Mouse (Mus musculus) stomach, embryonic 14.5 days (tissue): ENCODE results near the gene Olfr1218. TPM values are rescaled to one million over a fixed set of nuclear protein-coding genes. Genes with fewer than 3 reads are reported as not detected.
"Not testable (repeated sequence)": the region's sequence is repeated elsewhere in the genome, so short reads cannot be mapped to it uniquely, and the experiment has no call there.

ENCODE experiments used
- ATAC-seq: fragments of 200-750 bp; cut with Nextera tagmentation; 2 replicates; pipeline ENCODE4 v1.8.0; 2017; ENCODE audit warnings: low read depth, moderate TSS enrichment; ENCODE audit not compliant: insufficient number of reproducible peaks, insufficient read depth, low FRiP score
- H3K27ac ChIP-seq: fragments of 300-500 bp; sonication (generic); 2 replicates; pipeline ENCODE4 v1.5.1; 2014; ENCODE audit warnings: mild to moderate bottlenecking, low read length, moderate library complexity, mixed read lengths
- H3K27me3 ChIP-seq: fragments of 300-500 bp; sonication (generic); 2 replicates; pipeline ENCODE4 v1.6.1; 2014; ENCODE audit warnings: low read length, control low read depth, mixed read lengths; ENCODE audit not compliant: control insufficient read depth, insufficient read depth
- H3K36me3 ChIP-seq: fragments of 300-500 bp; sonication (generic); 2 replicates; pipeline ENCODE4 v1.6.1; 2014; ENCODE audit warnings: mild to moderate bottlenecking, control low read depth, low read length, moderate library complexity, mixed read lengths; ENCODE audit not compliant: control insufficient read depth, insufficient read depth
- H3K4me1 ChIP-seq: fragments of 300-500 bp; sonication (generic); 2 replicates; pipeline ENCODE4 v1.6.1; 2014; ENCODE audit warnings: low read length, control low read depth, mixed read lengths; ENCODE audit not compliant: control insufficient read depth, insufficient read depth
- H3K4me2 ChIP-seq: fragments of 300-500 bp; sonication (generic); replicated peaks from 2 replicates; pipeline ENCODE4 v1.6.1; 2014; ENCODE audit warnings: low read depth, low read length, control low read depth
- H3K4me3 ChIP-seq: fragments of 300-500 bp; sonication (generic); 2 replicates; pipeline ENCODE4 v1.5.1; 2014; ENCODE audit warnings: low read depth, low read length, control low read depth
- H3K9ac ChIP-seq: fragments of 300-500 bp; sonication (generic); replicated peaks from 2 replicates; pipeline ENCODE4 v1.6.1; 2014; ENCODE audit warnings: low read depth, mild to moderate bottlenecking, control low read depth, low read length, moderate library complexity, mixed read lengths
- H3K9me3 ChIP-seq: fragments of 300-500 bp; sonication (generic); 2 replicates; pipeline ENCODE4 v1.6.1; 2016; ENCODE audit warnings: low read depth, low read length, control low read depth; ENCODE audit not compliant: control insufficient read depth
- WGBS: fragments of 180-500 bp; shearing (Covaris S2); extraction: QIAGEN DNeasy Blood & Tissue Kit; methylation state at CpG from one replicate; pipeline ENCODE4 v1.1.7; 2014; 5-methylcytosine and 5-hydroxymethylcytosine counted together
- polyA plus RNA-seq: library from polyadenylated mRNA; unstranded; fragments of >200 nt; fragmentation: Nextera tagmentation; extraction: Ambion mirVana; gene quantifications from 2 replicates; pipeline ENCODE4 v1.2.1, GENCODE M21; 2014

The Olfr1218 gene
- polyA plus RNA-seq, result not detected in 2 replicates

DNA sequence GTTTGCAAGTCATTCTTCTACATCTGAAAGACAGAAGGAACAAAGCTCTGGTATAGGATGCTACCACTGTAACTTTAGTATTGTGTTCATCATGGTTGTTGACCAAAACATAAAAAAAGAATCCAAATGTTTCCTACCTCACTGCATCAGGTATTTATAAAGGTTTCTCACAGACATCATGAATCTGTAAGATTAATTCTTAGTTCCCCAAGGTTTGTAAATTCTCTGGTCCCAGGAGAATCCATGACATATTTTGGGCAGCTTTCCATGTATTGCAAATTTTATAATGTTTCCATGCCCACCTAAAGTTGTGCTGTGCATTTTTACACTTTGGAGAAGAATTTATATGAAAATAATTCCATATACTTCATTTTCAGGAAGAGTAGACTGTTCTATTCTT lies at the start of gene Olfr1218:
Gene Olfr1218, minus strand, starts transcription at position 101 of the 400 bp plus-strand sequence.
- no peak for ATAC-seq

DNA sequence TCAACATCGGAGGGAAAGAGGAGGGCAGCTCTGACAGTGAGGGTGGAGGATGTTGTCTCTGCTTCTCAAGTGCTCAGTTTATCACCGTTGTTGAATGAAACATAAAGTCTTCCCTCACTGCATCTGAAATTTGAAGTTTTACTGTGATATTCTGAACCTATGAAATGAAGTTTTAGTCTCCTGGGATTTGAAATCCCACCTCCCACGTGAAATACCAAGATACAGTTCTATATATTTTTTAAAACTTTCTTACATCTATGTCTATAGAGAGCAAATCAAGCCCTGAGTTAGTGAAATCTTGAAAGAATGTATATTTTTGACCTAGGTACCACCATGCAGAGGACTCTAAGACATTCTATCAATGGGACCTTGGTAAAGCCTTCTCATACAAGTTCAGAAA lies 45.7 kb upstream of the Olfr1218 start, which contains the start of gene Olfr1220:
Gene Olfr1220, minus strand, starts transcription at position 101 of the 400 bp plus-strand sequence.
- no peak for ATAC-seq
- Histone ChIP-seq H3K4me2 (no peak within 1 kb of the TSS), H3K9me3 (no peaks in the 10 kb centered on the region), H3K9ac (no peak within 1 kb of the TSS), H3K4me1 (no peaks in the 10 kb centered on the region), H3K27ac (no peak within 1 kb of the TSS), H3K36me3 (no peaks in the 10 kb centered on the region), H3K4me3 (no peak within 1 kb of the TSS), H3K27me3 (no peaks in the 10 kb centered on the region)
- WGBS, result 75% methylated on average over 3 of the region's 3 CpGs

More for the DNA sequence above, at the start of gene Olfr1218:
- no peak within 1 kb of the TSS for H3K9ac ChIP-seq
- H3K4me3 ChIP-seq, result no peak within 1 kb of the TSS
- H3K9me3 ChIP-seq, result no peaks in the 10 kb centered on the region
- H3K27ac ChIP-seq, result no peak within 1 kb of the TSS
- H3K4me1 ChIP-seq, result no peaks in the 10 kb centered on the region
- no peaks in the 10 kb centered on the region for H3K27me3 ChIP-seq
- H3K4me2 ChIP-seq, result no peak within 1 kb of the TSS
- no peaks in the 10 kb centered on the region for H3K36me3 ChIP-seq

DNA sequence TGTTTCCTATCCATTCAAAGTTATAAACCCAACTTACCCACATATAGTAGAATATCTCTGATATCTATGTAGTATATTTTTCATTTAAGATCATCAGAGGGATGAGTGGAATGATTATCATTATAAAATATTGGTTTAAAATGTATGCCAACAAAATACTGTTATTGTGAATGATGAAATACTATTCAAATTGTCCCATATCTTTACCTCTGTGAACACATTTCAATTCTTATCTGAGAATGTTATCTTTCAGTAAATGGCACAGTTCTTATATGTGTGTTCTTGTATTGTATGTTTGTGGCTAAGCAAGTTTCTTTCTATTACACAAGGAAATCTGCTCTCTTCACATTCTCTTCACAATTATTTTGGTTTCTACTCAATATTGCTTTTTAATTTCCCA lies 44.7 kb upstream of the Olfr1218 start:
- Histone ChIP-seq H3K4me2 (no peak overlapping the region), H3K9ac (no peak overlapping the region), H3K9me3 (no peaks in the 10 kb centered on the region), H3K27ac (no peak overlapping the region), H3K27me3 (no peaks in the 10 kb centered on the region), H3K4me1 (no peaks in the 10 kb centered on the region), H3K36me3 (no peaks in the 10 kb centered on the region), H3K4me3 (no peak overlapping the region)
- ATAC-seq, result no peak

DNA sequence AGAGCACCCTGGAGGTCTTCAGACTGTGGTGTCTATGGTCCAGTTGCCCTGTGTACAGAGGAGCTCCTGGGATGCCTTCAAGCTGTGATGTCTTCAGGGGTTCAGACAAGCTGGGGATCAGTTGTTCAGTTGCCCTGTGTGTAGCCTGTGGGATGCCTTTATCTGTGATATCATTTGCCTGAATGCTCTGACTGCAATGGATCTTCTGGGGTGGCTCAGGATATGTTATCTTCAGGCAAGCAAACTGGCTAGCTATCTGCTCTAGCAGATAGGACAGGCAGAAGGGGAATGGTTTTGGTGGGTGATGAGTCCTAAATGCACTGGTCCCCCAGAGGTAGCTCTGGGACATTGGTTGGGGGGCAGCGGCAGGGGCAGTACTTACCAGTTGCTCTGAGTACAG lies 32.9 kb upstream of the Olfr1218 start:
- Histone ChIP-seq H3K27me3 (no peaks in the 10 kb centered on the region), H3K4me2 (no peak overlapping the region), H3K9me3 (no peaks in the 10 kb centered on the region), H3K4me3 (no peak overlapping the region), H3K36me3 (no peaks in the 10 kb centered on the region), H3K27ac (no peak overlapping the region), H3K4me1 (no peaks in the 10 kb centered on the region), H3K9ac (no peak overlapping the region)
- WGBS, result 87% methylated on average over 1 of the region's 1 CpGs
- no peak for ATAC-seq

DNA sequence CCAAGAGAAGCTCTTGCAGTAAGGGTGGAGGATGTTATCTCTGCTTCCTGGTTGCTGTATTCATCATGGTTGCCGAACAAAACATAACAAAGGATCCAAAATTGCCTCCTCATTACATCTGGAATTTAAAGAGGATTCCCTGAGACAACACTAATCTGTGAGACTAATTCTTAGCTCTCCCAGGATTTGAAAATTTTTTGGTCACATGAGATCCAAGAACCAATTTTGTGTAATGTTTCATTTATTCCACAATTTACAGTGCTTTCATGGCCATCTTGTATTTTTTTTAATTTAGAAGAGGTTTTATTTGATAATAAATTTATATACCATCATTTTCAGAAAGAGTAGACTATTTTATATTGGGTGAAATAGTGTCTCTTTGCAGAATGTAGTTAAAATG lies 22.4 kb upstream of the Olfr1218 start, which contains the start of gene Olfr1219:
Gene Olfr1219, minus strand, starts transcription at position 101 of the 400 bp plus-strand sequence.
- H3K36me3 ChIP-seq, result no peaks in the 10 kb centered on the region
- H3K27me3 ChIP-seq, result no peaks in the 10 kb centered on the region
- no peaks in the 10 kb centered on the region for H3K9me3 ChIP-seq
- H3K9ac ChIP-seq, result no peak within 1 kb of the TSS
- 74% methylated on average over 1 of the region's 1 CpGs for WGBS
- H3K4me3 ChIP-seq, result no peak within 1 kb of the TSS
- no peak within 1 kb of the TSS for H3K27ac ChIP-seq
- H3K4me1 ChIP-seq, result no peaks in the 10 kb centered on the region
- no peak within 1 kb of the TSS for H3K4me2 ChIP-seq
- no peak for ATAC-seq

DNA sequence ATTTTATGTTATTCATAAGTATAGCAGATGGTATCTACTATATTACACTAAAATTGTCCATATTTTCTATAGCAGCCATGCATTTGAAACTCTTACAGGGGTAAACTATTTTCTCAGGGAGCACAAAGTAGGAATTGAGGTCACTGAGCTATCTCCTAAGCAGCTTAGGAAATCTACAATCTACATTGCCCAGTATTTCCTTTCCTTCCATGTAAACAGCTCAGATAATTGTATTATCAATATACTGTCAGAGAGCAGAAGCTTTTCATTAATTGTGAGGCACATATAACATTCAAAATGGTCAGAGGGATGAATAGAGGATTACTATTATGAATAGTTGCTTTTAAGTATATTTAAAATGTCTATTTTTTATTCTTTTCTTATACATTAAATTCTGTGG lies 20.5 kb upstream of the Olfr1218 start:
- ATAC-seq, result no peak
- no peak overlapping the region for H3K9ac ChIP-seq
- H3K4me1 ChIP-seq, result no peaks in the 10 kb centered on the region
- H3K36me3 ChIP-seq, result no peaks in the 10 kb centered on the region
- H3K4me2 ChIP-seq, result no peak overlapping the region
- H3K27me3 ChIP-seq, result no peaks in the 10 kb centered on the region
- no peaks in the 10 kb centered on the region for H3K9me3 ChIP-seq
- H3K27ac ChIP-seq, result no peak overlapping the region
- no peak overlapping the region for H3K4me3 ChIP-seq

DNA sequence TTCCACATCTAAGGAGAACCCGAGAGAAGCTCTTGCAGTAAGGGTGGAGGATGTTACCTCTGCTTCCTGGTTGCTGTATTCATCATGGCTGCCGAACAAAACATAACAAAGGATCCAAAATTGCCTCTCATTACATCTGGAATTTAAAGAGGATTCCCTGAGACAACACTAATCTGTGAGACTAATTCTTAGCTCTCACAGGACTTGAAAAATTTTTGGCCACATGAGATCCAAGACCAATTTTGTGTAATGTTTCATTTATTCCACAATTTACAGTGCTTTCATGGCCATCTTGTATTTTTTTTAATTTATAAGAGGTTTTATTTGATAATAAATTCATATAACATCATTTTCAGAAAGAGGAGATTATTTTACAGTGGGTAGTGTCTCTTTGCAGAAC lies 29.0 kb downstream of the Olfr1218 start, which contains the start of gene Olfr1217:
Gene Olfr1217, minus strand, starts transcription at position 101 of the 400 bp plus-strand sequence.
- H3K36me3 ChIP-seq, result no peaks in the 10 kb centered on the region
- no peaks in the 10 kb centered on the region for H3K9me3 ChIP-seq
- WGBS, result 70% methylated on average over 2 of the region's 2 CpGs
- no peak within 1 kb of the TSS for H3K4me2 ChIP-seq
- H3K27me3 ChIP-seq, result no peaks in the 10 kb centered on the region
- no peak for ATAC-seq
- no peak within 1 kb of the TSS for H3K9ac ChIP-seq
- H3K27ac ChIP-seq, result no peak within 1 kb of the TSS
- H3K4me1 ChIP-seq, result no peaks in the 10 kb centered on the region
- no peak within 1 kb of the TSS for H3K4me3 ChIP-seq

DNA sequence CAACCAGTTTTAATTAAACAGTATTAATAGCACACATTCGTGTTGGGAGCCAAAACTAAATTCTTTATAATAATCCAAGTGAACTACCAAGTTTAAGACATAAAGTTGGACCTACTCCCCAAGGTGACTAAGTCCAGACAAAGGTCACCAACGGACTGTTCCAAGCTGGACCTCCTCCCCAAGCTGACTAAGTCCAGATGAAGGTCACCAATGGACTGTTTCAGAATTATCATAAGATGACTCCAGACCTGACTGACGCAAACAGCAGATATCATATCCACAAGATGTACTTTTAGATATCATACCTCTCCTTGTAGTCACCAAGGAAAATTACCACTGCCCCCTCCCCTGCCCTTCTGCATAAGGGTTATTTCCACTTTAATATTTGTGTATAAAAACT lies 39.6 kb downstream of the Olfr1218 start:
- not testable (repeated sequence) for H3K9me3 ChIP-seq, H3K27ac ChIP-seq, H3K36me3 ChIP-seq, H3K4me1 ChIP-seq, ATAC-seq, H3K4me3 ChIP-seq, H3K9ac ChIP-seq, H3K27me3 ChIP-seq, H3K4me2 ChIP-seq
- WGBS, result 70% methylated on average over 3 of the region's 3 CpGs

DNA sequence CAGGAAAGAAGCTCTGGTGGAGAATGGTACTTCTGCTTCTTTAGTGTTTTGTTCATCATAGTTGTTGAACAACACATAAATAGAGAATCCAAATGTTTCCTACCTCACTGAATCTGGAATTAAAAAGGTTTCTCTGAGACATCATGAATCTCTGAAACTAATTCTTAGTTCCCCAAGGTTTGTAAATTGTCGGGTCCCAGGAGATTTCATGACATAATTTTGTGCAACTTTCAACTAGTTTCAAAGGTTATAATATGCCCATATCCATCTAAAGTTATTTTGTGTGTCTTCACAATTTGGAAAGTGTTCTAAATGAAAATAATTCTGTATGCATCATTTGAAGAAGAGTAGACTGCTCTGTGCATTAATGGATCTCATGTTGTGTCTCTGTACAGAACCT lies 42.7 kb downstream of the Olfr1218 start, which contains the start of gene Olfr1216:
Gene Olfr1216, minus strand, starts transcription at position 101 of the 400 bp plus-strand sequence.
- H3K4me1 ChIP-seq, result no peaks in the 10 kb centered on the region
- H3K9me3 ChIP-seq, result no peaks in the 10 kb centered on the region
- no peak for ATAC-seq
- H3K4me3 ChIP-seq, result no peak within 1 kb of the TSS
- H3K9ac ChIP-seq, result no peak within 1 kb of the TSS
- WGBS, result 74% methylated on average over 1 of the region's 1 CpGs
- no peak within 1 kb of the TSS for H3K27ac ChIP-seq
- H3K4me2 ChIP-seq, result no peak within 1 kb of the TSS
- no peaks in the 10 kb centered on the region for H3K27me3 ChIP-seq
- H3K36me3 ChIP-seq, result no peaks in the 10 kb centered on the region
